Mouse (Mus musculus): ENCODE data around the gene Gm16253.
"Not testable (repeated sequence)": the region's sequence is repeated elsewhere in the genome, so short reads cannot be mapped to it uniquely, and the experiment has no call there.

Gene Gm16253

DNA sequence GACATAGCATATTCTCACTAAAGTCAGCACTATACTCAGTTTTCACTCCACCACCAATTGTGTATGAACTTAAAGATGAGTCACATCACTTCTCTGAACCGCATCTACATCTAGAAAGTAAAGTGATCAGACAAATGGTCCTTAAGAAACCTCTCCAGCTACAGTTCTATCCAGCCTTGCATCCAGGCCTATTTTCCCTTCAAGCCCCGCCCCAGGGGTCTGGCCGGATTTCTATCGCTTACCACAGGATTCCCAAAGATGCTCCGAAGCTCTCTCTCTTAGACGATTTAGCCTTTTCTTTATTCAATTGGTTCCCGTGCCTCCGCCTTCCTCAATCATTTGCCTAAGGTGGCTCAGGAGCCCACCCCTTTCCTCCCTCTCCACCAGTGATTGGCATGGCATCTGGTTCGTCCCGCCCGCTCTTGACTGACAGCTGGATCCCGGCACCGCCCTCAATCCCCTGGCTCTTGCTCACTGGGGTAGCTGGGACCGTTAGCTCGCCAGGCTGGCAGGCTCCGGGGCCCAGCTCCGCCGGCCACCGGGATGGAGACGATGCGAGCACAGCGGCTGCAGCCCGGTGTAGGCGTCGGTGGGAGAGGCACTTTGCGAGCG lies 24.0 kb downstream of the Gm16253 start, which contains the start of gene Lix1l:
TSS of gene Lix1l (plus strand) at position 511 of the 612 bp plus-strand sequence.
- DNase-seq, result peak; percentile 96

DNA sequence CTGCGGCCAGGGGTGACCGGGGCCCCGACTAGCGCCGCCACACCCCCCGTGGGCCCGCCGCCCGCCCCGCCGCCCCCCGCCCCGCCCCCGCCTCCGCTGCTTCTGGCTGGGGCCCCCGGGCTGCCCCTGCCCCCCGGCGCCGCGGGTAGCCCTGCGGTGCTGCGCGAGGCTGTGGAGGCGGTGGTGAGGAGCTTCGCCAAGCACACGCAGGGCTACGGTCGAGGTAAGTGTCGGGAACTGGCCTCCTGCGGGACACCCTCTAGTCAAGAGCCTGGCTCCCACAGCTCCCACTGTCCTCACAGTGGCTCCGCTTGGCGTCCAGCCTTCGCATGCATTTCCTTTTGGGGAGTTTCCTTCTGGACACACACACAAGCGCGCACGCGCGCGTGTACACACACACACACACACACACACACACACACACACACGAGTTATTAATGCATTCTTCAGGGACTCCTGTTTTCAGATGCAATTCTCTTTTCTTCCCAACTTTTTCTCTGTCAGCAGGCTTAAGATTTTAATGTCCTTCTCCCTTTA lies 24.5 kb downstream of the Gm16253 start:
- DNase-seq, result peak; percentile 84

- DNase-seq, result peak; percentile 63
These were observed 25.3 kb downstream of the Gm16253 start for GRCm38 (mm10) chr3:96601941-96602703.

DNA sequence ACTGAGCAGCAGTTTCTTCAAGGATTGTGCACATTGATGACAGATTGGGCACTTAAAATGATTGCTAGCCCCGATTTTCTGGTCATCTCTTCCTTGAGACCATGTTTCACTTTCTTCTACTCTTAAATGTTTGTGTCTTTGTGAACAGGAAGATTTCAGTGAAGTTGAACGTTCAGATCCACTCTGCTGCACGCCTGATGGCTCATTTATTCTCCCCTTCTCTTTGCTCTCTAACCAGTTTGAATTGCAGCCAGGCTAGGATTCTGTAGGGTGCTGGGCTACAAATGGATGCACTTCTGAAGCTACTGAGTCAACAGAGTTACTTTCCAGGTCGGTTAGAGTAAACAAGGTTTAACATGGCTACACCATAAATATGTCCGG lies 25.9 kb downstream of the Gm16253 start:
- no peak for DNase-seq

GRCm38 (mm10) chr3:96603311-96603710 lies 26.5 kb downstream of the Gm16253 start:
- DNase-seq, result peak; percentile 74

GRCm38 (mm10) chr3:96606007-96606406 lies 29.2 kb downstream of the Gm16253 start:
- not testable (repeated sequence) for DNase-seq

DNA sequence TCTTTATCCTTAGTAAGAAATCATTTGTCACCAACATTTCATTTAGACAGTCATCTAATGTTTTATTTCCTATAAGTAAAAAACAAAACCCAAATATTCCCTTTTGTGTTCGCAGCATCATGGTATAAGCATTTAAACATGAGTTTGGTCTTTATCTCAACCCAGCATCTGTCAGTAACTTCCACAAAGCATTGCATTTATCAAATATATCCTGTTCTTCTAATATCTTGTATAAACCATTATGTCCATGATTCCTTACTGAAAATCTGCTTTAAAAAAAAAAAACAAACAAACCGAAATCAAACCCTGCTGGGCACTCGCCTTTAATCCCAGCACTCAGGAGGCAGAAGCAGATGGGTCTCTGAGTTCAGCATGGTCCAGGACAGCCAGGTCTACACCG lies 29.8 kb downstream of the Gm16253 start:
- DNase-seq, result no peak

DNA sequence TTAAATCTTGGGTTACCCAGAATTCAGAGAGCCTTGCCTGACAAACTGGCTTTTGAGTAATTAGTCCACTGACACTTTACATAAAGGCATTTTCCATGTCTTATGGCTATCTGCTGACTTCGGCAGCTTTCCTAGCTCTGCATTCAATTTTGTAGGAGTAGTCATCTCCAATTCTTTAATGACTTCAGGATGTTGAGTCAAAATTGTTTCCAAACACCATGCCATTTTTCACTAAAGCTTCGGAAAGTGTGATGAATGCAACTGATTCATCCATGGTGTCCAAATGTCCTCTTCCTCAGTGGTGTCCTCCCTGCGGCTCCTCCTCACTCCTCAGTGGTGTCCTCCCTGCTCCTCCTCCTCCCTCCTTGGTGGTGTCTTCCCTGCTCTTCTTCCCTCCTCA lies 41.2 kb downstream of the Gm16253 start:
- no peak for DNase-seq

GRCm38 (mm10) chr3:96623201-96623600 lies 46.4 kb downstream of the Gm16253 start:
- DNase-seq, result no peak

- peak; percentile 97 for DNase-seq
These were observed 53.2 kb downstream of the Gm16253 start, which contains the start of gene Rbm8a for GRCm38 (mm10) chr3:96629729-96630600. Rbm8a (plus strand) TSS chr3:96629933.
